In the genomic region with DNA sequence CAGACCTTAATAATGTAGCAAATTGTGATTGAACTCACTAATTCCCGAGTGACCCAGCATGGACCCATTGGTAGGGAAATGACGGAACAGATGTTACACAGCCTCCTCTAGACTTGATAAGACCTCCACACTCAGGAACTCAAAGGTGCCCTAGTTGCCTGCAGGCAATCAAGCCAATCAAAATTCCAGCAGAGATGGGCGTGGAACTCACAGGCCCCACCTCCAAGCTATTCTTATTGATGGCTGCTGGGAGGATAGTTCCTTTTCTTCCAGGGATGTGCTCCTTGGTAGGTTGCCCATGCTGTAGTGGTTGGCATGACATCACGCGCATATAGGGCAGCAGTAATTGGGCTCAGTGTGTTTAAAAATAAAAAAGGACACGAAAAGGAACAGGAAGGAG, we compare ENCODE assay signal across 12 mouse cellular contexts.
DNase-seq lines count a peak whose midpoint lies in the region; ATAC-seq and TF ChIP-seq lines count a peak whose summit lies in the region.
"Had no signal": no experiment of that assay in that cellular context is flagged by ENCODE, and none has a peak within 500 bp of the region (broad histone marks: within the 10 kb centered on the region; RNA-seq: fewer than 3 reads in every experiment).

No protein-coding gene starts in this region.

- no peak overlapping the region for H3K4me3 ChIP-seq in hindbrain, embryonic 11.5 days (ENCODE audit: low read depth, low read length)
- H3K4me3 ChIP-seq in hindbrain, postnatal 0 days (ENCODE audit: low read length): no peak overlapping the region
- H3K4me3 ChIP-seq: embryonic facial prominence, embryonic 13.5 days; limb, embryonic 12.5 days had no signal

- no peaks in the 10 kb centered on the region for H3K4me1 ChIP-seq in hindbrain, embryonic 11.5 days (replicated peaks; ENCODE audit: control insufficient read depth, insufficient read depth, low read length)
- H3K4me1 ChIP-seq in hindbrain, postnatal 0 days (ENCODE audit: insufficient read depth, low read length): no peaks in the 10 kb centered on the region
- H3K4me1 ChIP-seq: embryonic facial prominence, embryonic 13.5 days; limb, embryonic 12.5 days had no signal

- DNase-seq in hindbrain, embryonic 11.5 days (ENCODE audit: low spot score): no peak
- DNase-seq in hindbrain, postnatal 0 days (ENCODE audit: low spot score): no peak
- DNase-seq in ES-CJ7 (ENCODE audit: low read depth, low spot score) (peak; percentile 29), MN1 (ENCODE audit: low spot score) (peak; percentile 6)
- no peak for DNase-seq in c-Kit-positive CD71-positive TER-119-positive erythroid progenitor cells, embryonic 14.5 days (ENCODE audit: low spot score)
- no peak for DNase-seq in urinary bladder, postnatal 36 days (ENCODE audit: low spot score in 2 of 2)
- DNase-seq: midbrain, embryonic 14.5 days had no signal

- 90% methylated on average over 6 of the region's 6 CpGs for WGBS in hindbrain, embryonic 11.5 days
- WGBS in hindbrain, postnatal 0 days: 86% methylated on average over 6 of the region's 6 CpGs

- no peaks in the 10 kb centered on the region for H3K36me3 ChIP-seq in hindbrain, embryonic 11.5 days (ENCODE audit: control insufficient read depth, insufficient read depth, low read length)
- H3K36me3 ChIP-seq in hindbrain, postnatal 0 days (ENCODE audit: insufficient read depth, low read length): no peaks in the 10 kb centered on the region
- H3K36me3 ChIP-seq: embryonic facial prominence, embryonic 13.5 days; limb, embryonic 12.5 days had no signal

- H3K9ac ChIP-seq in hindbrain, embryonic 11.5 days (ENCODE audit: low read depth, low read length): no peak overlapping the region
- H3K9ac ChIP-seq in hindbrain, postnatal 0 days (replicated peaks; ENCODE audit: low read length): no peak overlapping the region
- H3K9ac ChIP-seq: embryonic facial prominence, embryonic 13.5 days; hindbrain, embryonic 14.5 days; limb, embryonic 12.5 days; liver, embryonic 14.5 days had no signal

- H3K9me3 ChIP-seq in hindbrain, embryonic 11.5 days (ENCODE audit: control insufficient read depth, low read length): no peaks in the 10 kb centered on the region
- H3K9me3 ChIP-seq in hindbrain, postnatal 0 days (ENCODE audit: low read length): no peaks in the 10 kb centered on the region
- H3K9me3 ChIP-seq: embryonic facial prominence, embryonic 13.5 days; limb, embryonic 12.5 days had no signal

- no peaks in the 10 kb centered on the region for H3K27me3 ChIP-seq in hindbrain, embryonic 11.5 days (ENCODE audit: control insufficient read depth, insufficient read depth, low read length)
- H3K27me3 ChIP-seq in hindbrain, postnatal 0 days (ENCODE audit: insufficient read depth, low read length): no peaks in the 10 kb centered on the region
- H3K27me3 ChIP-seq: embryonic facial prominence, embryonic 13.5 days; limb, embryonic 12.5 days had no signal

- 0 out of 2 replicates have a peak, but pooled peaks have one; percentile 18 for ATAC-seq in hindbrain, embryonic 11.5 days (ENCODE audit: low FRiP score)
- ATAC-seq in hindbrain, postnatal 0 days: no peak
- ATAC-seq in megakaryocyte progenitor cell, adult 5-6 weeks (replicated peaks; ENCODE audit: poor library complexity): peak; percentile 23

- TF ChIP-seq CTCF in hindbrain, postnatal 0 days (IDR thresholded peaks at IDR 0.05; ENCODE audit: low read depth): no peak

- H3K4me2 ChIP-seq in hindbrain, embryonic 11.5 days (replicated peaks; ENCODE audit: low read depth, low read length): no peak overlapping the region
- no peak overlapping the region for H3K4me2 ChIP-seq in hindbrain, postnatal 0 days (ENCODE audit: low read depth, low read length)
- H3K4me2 ChIP-seq: embryonic facial prominence, embryonic 13.5 days; hindbrain, embryonic 14.5 days; limb, embryonic 12.5 days had no signal

- H3K27ac ChIP-seq in hindbrain, embryonic 11.5 days (ENCODE audit: low read depth, low read length): no peak overlapping the region
- no peak overlapping the region for H3K27ac ChIP-seq in hindbrain, postnatal 0 days
- H3K27ac ChIP-seq: embryonic facial prominence, embryonic 13.5 days; hindbrain, embryonic 14.5 days; limb, embryonic 12.5 days; liver, embryonic 14.5 days had no signal

Comparison
In these comparisons a context has a peak if more than half of its experiments do, and no peak if none do; other contexts are left out.
1. DNase-seq: peak in ES-CJ7 (single experiment) and MN1 (single experiment); none in hindbrain, embryonic 11.5 days (single experiment), hindbrain, postnatal 0 days (single experiment), c-Kit-positive CD71-positive TER-119-positive erythroid progenitor cells, embryonic 14.5 days (single experiment) and urinary bladder, postnatal 36 days (0 of 2).